Mouse (Mus musculus) ES-E14 (cell line): ENCODE results near the gene Rtn4.

Source experiments
- CHD2 ChIP-seq: IDR thresholded peaks from 2 replicates; pipeline ENCODE4 v1.6.1; 2014; ENCODE audit warnings: mild to moderate bottlenecking, low read depth, low read length, inconsistent platforms
- HCFC1 ChIP-seq: IDR thresholded peaks from 2 replicates; pipeline ENCODE4 v1.6.1; 2012; ENCODE audit warnings: low read length, inconsistent platforms, borderline replicate concordance; ENCODE audit not compliant: insufficient read depth
- MAFK ChIP-seq: IDR thresholded peaks from 2 replicates; pipeline ENCODE4 v1.6.1; 2014; ENCODE audit warnings: mild to moderate bottlenecking, low read depth, low read length, inconsistent platforms; ENCODE audit not compliant: insufficient read depth

GRCm38 (mm10) chr11:29693576-29694410 is 1.0 kb downstream of the Rtn4 start:
- TF ChIP-seq HCFC1: 0 out of 2 replicates have a peak, but pooled peaks have one; percentile 46
- no peak for TF ChIP-seq CHD2
- TF ChIP-seq MAFK: no peak
